Mouse (Mus musculus): Measurements from ENCODE around the gene Morf4l1. TPM values are rescaled to one million over a fixed set of nuclear protein-coding genes. Genes with fewer than 3 reads are reported as not detected.
"Not testable (repeated sequence)": the region's sequence is repeated elsewhere in the genome, so short reads cannot be mapped to it uniquely, and the experiment has no call there.

Gene Morf4l1
- total and polyA plus RNA-seq, 2 experiments from 2014 or later: 92.5 to 293 TPM

DNA sequence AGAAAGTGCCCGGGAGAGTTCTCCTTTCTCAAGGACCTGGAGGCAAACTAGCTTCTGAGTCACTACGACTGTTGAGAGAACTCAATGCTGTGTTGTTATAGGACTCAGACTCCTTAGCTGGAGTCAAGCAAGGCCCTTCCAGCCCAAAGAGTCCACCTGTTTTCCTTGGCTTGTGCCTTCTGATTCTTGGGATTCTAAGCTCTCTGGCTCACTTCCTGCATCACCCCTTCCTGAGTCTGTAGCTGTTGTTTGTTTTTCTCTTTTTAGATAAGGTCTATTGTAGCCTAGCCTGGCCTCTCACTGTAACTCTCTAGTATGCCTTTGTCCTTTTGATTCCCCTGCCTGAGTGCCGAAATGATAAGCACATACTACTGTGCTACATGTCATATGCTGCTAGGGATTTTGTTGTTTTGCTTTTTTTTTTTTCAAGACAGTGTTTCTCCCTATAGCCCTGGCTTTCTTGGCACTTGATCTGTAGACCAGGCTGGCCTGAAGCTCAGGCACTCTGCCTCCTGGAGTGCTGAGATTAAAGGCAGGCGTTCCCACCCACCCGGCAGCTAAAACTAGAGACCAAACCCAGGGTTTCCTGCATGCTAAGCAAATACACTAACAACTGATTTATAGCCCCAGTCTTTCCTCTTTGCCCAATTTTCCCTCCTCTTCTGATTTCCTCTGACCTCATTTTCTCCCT lies 66.5 kb downstream of the Morf4l1 start:
- no peak overlapping the region for H3K9ac ChIP-seq (replicated peaks; ENCODE audit: low read depth, low read length)
- no peaks in the 10 kb centered on the region for H3K4me1 ChIP-seq (ENCODE audit: control insufficient read depth, insufficient read depth)
- ATAC-seq (ENCODE audit: insufficient read depth, low read depth) (peak; percentile 67), DNase-seq (ENCODE audit: low spot score) (peak; percentile 45)
- no peak overlapping the region for H3K4me3 ChIP-seq (ENCODE audit: low read depth, low read length)
- no peak for TF ChIP-seq EP300 (IDR thresholded peaks at IDR 0.05; ENCODE audit: low read depth)
- TF ChIP-seq CTCF (IDR thresholded peaks at IDR 0.05; ENCODE audit: low read depth): no peak
- H3K27me3 ChIP-seq (ENCODE audit: control insufficient read depth, insufficient read depth, low read length): no peaks in the 10 kb centered on the region
- 30% methylated on average over 5 of the region's 5 CpGs for WGBS
- 0 out of 2 replicates have a peak overlapping the region, but pooled peaks have one; percentile 25 for H3K27ac ChIP-seq (ENCODE audit: low read depth)
- H3K36me3 ChIP-seq (replicated peaks; ENCODE audit: control insufficient read depth, insufficient read depth, low read length): no peaks in the 10 kb centered on the region
- no peak overlapping the region for H3K4me2 ChIP-seq (ENCODE audit: low read depth, low read length)
- H3K9me3 ChIP-seq (replicated peaks; ENCODE audit: control insufficient read depth, low read length): no peaks in the 10 kb centered on the region; the same call in 1 of the 2 replicates

DNA sequence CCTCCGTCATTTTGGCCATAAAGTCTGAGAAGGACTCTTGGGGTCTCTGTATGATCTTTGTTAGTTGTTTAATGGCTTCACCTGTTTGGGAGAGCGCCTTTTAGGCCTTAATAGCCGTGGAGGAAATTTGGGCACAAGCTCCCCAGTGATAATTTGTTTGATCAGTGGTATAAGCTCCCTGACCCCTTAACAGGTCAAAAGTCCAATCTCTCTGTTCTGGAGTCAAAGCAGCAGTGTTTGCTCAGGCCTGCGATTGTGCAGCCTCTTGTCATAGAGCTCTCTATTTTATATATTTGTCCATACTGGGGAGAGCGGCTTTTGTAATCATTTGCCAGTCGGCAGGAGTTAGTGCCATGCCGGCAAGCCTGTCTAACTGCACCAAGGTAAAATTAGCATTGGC lies 69.4 kb downstream of the Morf4l1 start:
- no peak overlapping the region for H3K9ac ChIP-seq (replicated peaks; ENCODE audit: low read depth, low read length)
- no peak overlapping the region for H3K4me3 ChIP-seq (ENCODE audit: low read depth, low read length)
- no peak for TF ChIP-seq CTCF (IDR thresholded peaks at IDR 0.05; ENCODE audit: low read depth)
- no peak for TF ChIP-seq EP300 (IDR thresholded peaks at IDR 0.05; ENCODE audit: low read depth)
- no peaks in the 10 kb centered on the region for H3K4me1 ChIP-seq (ENCODE audit: control insufficient read depth, insufficient read depth)
- H3K27me3 ChIP-seq (ENCODE audit: control insufficient read depth, insufficient read depth, low read length): no peaks in the 10 kb centered on the region
- ATAC-seq (ENCODE audit: insufficient read depth, low read depth) (no peak), DNase-seq (ENCODE audit: low spot score) (no peak)
- 90% methylated on average over 7 of the region's 7 CpGs for WGBS
- H3K27ac ChIP-seq (ENCODE audit: low read depth): no peak overlapping the region
- H3K36me3 ChIP-seq (replicated peaks; ENCODE audit: control insufficient read depth, insufficient read depth, low read length): no peaks in the 10 kb centered on the region
- no peak overlapping the region for H3K4me2 ChIP-seq (ENCODE audit: low read depth, low read length)
- no peaks in the 10 kb centered on the region; the same call in 1 of the 2 replicates for H3K9me3 ChIP-seq (replicated peaks; ENCODE audit: control insufficient read depth, low read length)

DNA sequence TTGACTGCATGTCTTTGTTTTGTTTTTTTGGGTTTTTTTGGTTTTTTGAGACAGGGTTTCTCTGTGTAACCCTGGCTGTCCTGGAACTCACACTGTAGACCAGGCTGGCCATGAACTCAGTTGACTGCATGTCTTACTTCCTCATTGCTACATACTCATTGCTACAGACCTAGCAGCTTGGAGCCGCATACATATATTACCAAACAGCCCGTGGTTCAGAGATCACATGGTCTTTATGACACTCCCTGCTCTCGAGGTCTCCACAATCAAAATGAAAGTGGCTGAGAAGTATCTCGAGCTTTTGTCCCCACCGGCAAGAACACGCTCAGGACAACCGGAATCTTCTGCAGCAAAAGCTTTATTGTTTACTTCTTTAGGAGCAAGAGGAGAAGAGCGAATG lies 71.7 kb downstream of the Morf4l1 start:
- H3K4me3 ChIP-seq (ENCODE audit: low read depth, low read length); ATAC-seq (ENCODE audit: insufficient read depth, low read depth); H3K4me2 ChIP-seq (ENCODE audit: low read depth, low read length); H3K27ac ChIP-seq (ENCODE audit: low read depth); H3K9ac ChIP-seq (replicated peaks; ENCODE audit: low read depth, low read length); H3K36me3 ChIP-seq (replicated peaks; ENCODE audit: control insufficient read depth, insufficient read depth, low read length); DNase-seq (ENCODE audit: low spot score); H3K4me1 ChIP-seq (ENCODE audit: control insufficient read depth, insufficient read depth); H3K9me3 ChIP-seq (replicated peaks; ENCODE audit: control insufficient read depth, low read length); H3K27me3 ChIP-seq (ENCODE audit: control insufficient read depth, insufficient read depth, low read length): not testable (repeated sequence)
- WGBS: 86% methylated on average over 8 of the region's 8 CpGs

Other genes with a start within 250 kb of the Morf4l1 start
- gene Rasgrf1, start 204.9 kb downstream of the Morf4l1 start, total RNA-seq (2014; rRNA removed; ENCODE audit: low replicate concordance): not detected in 2 replicates
- not detected in 2 replicates for gene Rasgrf1, start 204.9 kb downstream of the Morf4l1 start, polyA plus RNA-seq (2015; fragmentation: Nextera tagmentation; extraction: Ambion mirVana)
- 63.6 and 151 TPM in 2 replicates for gene Ctsh, start 60.6 kb downstream of the Morf4l1 start, total RNA-seq (2014; rRNA removed; ENCODE audit: low replicate concordance)
- 78.8 and 85.5 TPM in 2 replicates for gene Ctsh, start 60.6 kb downstream of the Morf4l1 start, polyA plus RNA-seq (2015; fragmentation: Nextera tagmentation; extraction: Ambion mirVana)
- gene Adamts7, start 48.3 kb upstream of the Morf4l1 start, total RNA-seq (2014; rRNA removed; ENCODE audit: low replicate concordance): 12.8 and 34.4 TPM in 2 replicates
- 7.6 and 8.3 TPM in 2 replicates for gene Adamts7, start 48.3 kb upstream of the Morf4l1 start, polyA plus RNA-seq (2015; fragmentation: Nextera tagmentation; extraction: Ambion mirVana)
- 11.6 and 24.7 TPM in 2 replicates for gene Tbc1d2b, start 156.0 kb upstream of the Morf4l1 start, total RNA-seq (2014; rRNA removed; ENCODE audit: low replicate concordance)
- gene Tbc1d2b, start 156.0 kb upstream of the Morf4l1 start, polyA plus RNA-seq (2015; fragmentation: Nextera tagmentation; extraction: Ambion mirVana): 2.9 and 3.2 TPM in 2 replicates